Mouse (Mus musculus) midbrain, embryonic 16.5 days (tissue): ENCODE measurements around the gene Lrrc36. TPM values are rescaled to one million over a fixed set of nuclear protein-coding genes. Genes with fewer than 3 reads are reported as not detected.

Experiments used
- ATAC-seq: fragments of 200-750 bp; cut with Nextera tagmentation; 2 replicates; pipeline ENCODE4 v1.8.0; 2017; ENCODE audit warnings: moderate TSS enrichment
- H3K27ac ChIP-seq: fragments of 300-500 bp; sonication (generic); 2 replicates; pipeline ENCODE4 v1.5.1; 2014; ENCODE audit warnings: mild to moderate bottlenecking, low read length, mixed read lengths
- H3K27me3 ChIP-seq: fragments of 300-500 bp; sonication (generic); 2 replicates; pipeline ENCODE4 v1.6.1; 2014; ENCODE audit warnings: low read depth, low read length, mixed read lengths; ENCODE audit not compliant: control insufficient read depth, insufficient read depth
- H3K36me3 ChIP-seq: fragments of 300-500 bp; sonication (generic); 2 replicates; pipeline ENCODE4 v1.6.1; 2014; ENCODE audit warnings: mild to moderate bottlenecking, low read length, moderate library complexity, mixed read lengths; ENCODE audit not compliant: control insufficient read depth, insufficient read depth
- H3K4me1 ChIP-seq: fragments of 300-500 bp; sonication (generic); 2 replicates; pipeline ENCODE4 v1.6.1; 2014; ENCODE audit warnings: mild to moderate bottlenecking, low read length, mixed read lengths; ENCODE audit not compliant: control insufficient read depth, insufficient read depth
- H3K4me2 ChIP-seq: fragments of 300-500 bp; sonication (generic); 2 replicates; pipeline ENCODE4 v1.6.1; 2014; ENCODE audit warnings: mild to moderate bottlenecking, low read length, mixed read lengths
- H3K4me3 ChIP-seq: fragments of 300-500 bp; sonication (generic); 2 replicates; pipeline ENCODE4 v1.5.1; 2014; ENCODE audit warnings: low read depth, mild to moderate bottlenecking, low read length, moderate library complexity, mixed read lengths
- H3K9ac ChIP-seq: fragments of 300-500 bp; sonication (generic); 2 replicates; pipeline ENCODE4 v1.6.1; 2014; ENCODE audit warnings: low read depth, low read length, mixed read lengths
- H3K9me3 ChIP-seq: fragments of 300-500 bp; sonication (generic); replicated peaks from 2 replicates; pipeline ENCODE4 v1.6.1; 2014; ENCODE audit warnings: mild to moderate bottlenecking, low read length, mixed read lengths; ENCODE audit not compliant: control insufficient read depth, poor library complexity, severe bottlenecking
- WGBS: fragments of 180-500 bp; shearing (Covaris S2); extraction: QIAGEN DNeasy Blood & Tissue Kit; methylation state at CpG from one replicate; pipeline ENCODE4 v1.1.7; 2014; 5-methylcytosine and 5-hydroxymethylcytosine counted together
- polyA plus RNA-seq: library from polyadenylated mRNA; unstranded; fragments of >200 nt; fragmentation: Nextera tagmentation; extraction: Ambion mirVana; gene quantifications from 2 replicates; pipeline ENCODE4 v1.2.1, GENCODE M21; 2015

Gene Lrrc36
- polyA plus RNA-seq, 1 experiment from 2014 or later, result 0.85 TPM

GRCm38 (mm10) chr8:105450977-105451376 lies 37.6 kb downstream of the Lrrc36 start:
- no peak overlapping the region for H3K9ac ChIP-seq
- no peaks in the 10 kb centered on the region for H3K36me3 ChIP-seq
- no peak overlapping the region for H3K4me2 ChIP-seq
- no peaks in the 10 kb centered on the region for H3K9me3 ChIP-seq
- H3K27ac ChIP-seq, result no peak overlapping the region
- WGBS, result 28% methylated on average over 1 of the region's 1 CpGs
- no peaks in the 10 kb centered on the region for H3K27me3 ChIP-seq
- no peak for ATAC-seq
- H3K4me1 ChIP-seq, result peaks cover 3% of the 10 kb centered on the region
- no peak overlapping the region for H3K4me3 ChIP-seq

- Histone ChIP-seq H3K9ac (no peak overlapping the region), H3K4me2 (no peak overlapping the region), H3K27ac (no peak overlapping the region), H3K4me3 (no peak overlapping the region), H3K9me3 (no peaks in the 10 kb centered on the region), H3K27me3 (no peaks in the 10 kb centered on the region), H3K36me3 (no peaks in the 10 kb centered on the region), H3K4me1 (no peaks in the 10 kb centered on the region)
- whole genome bisulfite sequencing, result 50% methylated on average over 15 of the region's 15 CpGs
- ATAC-seq, result no peak
These were observed 38.7 kb downstream of the Lrrc36 start for GRCm38 (mm10) chr8:105451903-105452603.

GRCm38 (mm10) chr8:105453296-105453695 lies 39.9 kb downstream of the Lrrc36 start:
- Histone ChIP-seq H3K4me2 (no peak overlapping the region), H3K9ac (no peak overlapping the region), H3K4me3 (no peak overlapping the region), H3K9me3 (no peaks in the 10 kb centered on the region), H3K4me1 (no peaks in the 10 kb centered on the region), H3K27me3 (no peaks in the 10 kb centered on the region), H3K27ac (no peak overlapping the region), H3K36me3 (no peaks in the 10 kb centered on the region)
- ATAC-seq, result no peak
- WGBS, result 81% methylated on average over 5 of the region's 5 CpGs

GRCm38 (mm10) chr8:105454088-105454487 lies 40.7 kb downstream of the Lrrc36 start:
- Histone ChIP-seq H3K27me3 (no peaks in the 10 kb centered on the region), H3K36me3 (no peaks in the 10 kb centered on the region), H3K9me3 (no peaks in the 10 kb centered on the region), H3K27ac (no peak overlapping the region), H3K4me1 (no peaks in the 10 kb centered on the region), H3K4me3 (no peak overlapping the region), H3K9ac (no peak overlapping the region), H3K4me2 (no peak overlapping the region)
- no peak for ATAC-seq
- WGBS, result 72% methylated on average over 5 of the region's 5 CpGs

GRCm38 (mm10) chr8:105455218-105455617 lies 41.8 kb downstream of the Lrrc36 start:
- ATAC-seq, result no peak
- Histone ChIP-seq H3K4me2 (no peak overlapping the region), H3K27ac (no peak overlapping the region), H3K9me3 (no peaks in the 10 kb centered on the region), H3K4me3 (no peak overlapping the region), H3K4me1 (no peaks in the 10 kb centered on the region), H3K36me3 (no peaks in the 10 kb centered on the region), H3K9ac (no peak overlapping the region), H3K27me3 (no peaks in the 10 kb centered on the region)
- 69% methylated on average over 10 of the region's 10 CpGs for WGBS

- Histone ChIP-seq H3K36me3 (no peaks in the 10 kb centered on the region), H3K4me2 (no peak overlapping the region), H3K9me3 (no peaks in the 10 kb centered on the region), H3K4me3 (no peak overlapping the region), H3K27me3 (no peaks in the 10 kb centered on the region), H3K9ac (no peak overlapping the region), H3K4me1 (no peaks in the 10 kb centered on the region), H3K27ac (no peak overlapping the region)
- 71% methylated on average over 13 of the region's 13 CpGs for WGBS
- no peak for ATAC-seq
These were observed 47.9 kb downstream of the Lrrc36 start for GRCm38 (mm10) chr8:105461085-105461803.

- Histone ChIP-seq H3K4me1 (peaks cover 8% of the 10 kb centered on the region), H3K9ac (no peak overlapping the region), H3K9me3 (no peaks in the 10 kb centered on the region), H3K27me3 (no peaks in the 10 kb centered on the region), H3K4me3 (no peak overlapping the region), H3K27ac (no peak overlapping the region), H3K4me2 (no peak overlapping the region), H3K36me3 (peaks cover 9% of the 10 kb centered on the region; the same call in 1 of the 2 replicates)
- WGBS, result 70% methylated on average over 7 of the region's 7 CpGs
- ATAC-seq, result no peak
These were observed 51.2 kb downstream of the Lrrc36 start for GRCm38 (mm10) chr8:105464595-105464994.

GRCm38 (mm10) chr8:105466246-105466645 lies 52.9 kb downstream of the Lrrc36 start:
- H3K27ac ChIP-seq, result peak overlapping the region; percentile 23
- H3K9ac ChIP-seq, result no peak overlapping the region
- no peak overlapping the region for H3K4me3 ChIP-seq
- H3K4me2 ChIP-seq, result no peak overlapping the region
- WGBS, result 82% methylated on average over 6 of the region's 6 CpGs
- H3K36me3 ChIP-seq, result peaks cover 9% of the 10 kb centered on the region; the same call in 1 of the 2 replicates
- H3K4me1 ChIP-seq, result peaks cover 21% of the 10 kb centered on the region
- H3K9me3 ChIP-seq, result no peaks in the 10 kb centered on the region
- no peaks in the 10 kb centered on the region for H3K27me3 ChIP-seq
- ATAC-seq, result no peak

- Histone ChIP-seq H3K36me3 (peaks cover 9% of the 10 kb centered on the region; the same call in 1 of the 2 replicates), H3K9ac (no peak overlapping the region), H3K4me2 (no peak overlapping the region), H3K9me3 (no peaks in the 10 kb centered on the region), H3K27me3 (no peaks in the 10 kb centered on the region), H3K4me3 (no peak overlapping the region), H3K4me1 (peaks cover 25% of the 10 kb centered on the region), H3K27ac (peak overlapping the region; percentile 23)
- 79% methylated on average over 7 of the region's 7 CpGs for WGBS
- ATAC-seq, result no peak
These were observed 53.4 kb downstream of the Lrrc36 start for GRCm38 (mm10) chr8:105466700-105467291.
